Mouse (Mus musculus): ENCODE measurements around the gene Nsrp1. TPM values are rescaled to one million over a fixed set of nuclear protein-coding genes. Genes with fewer than 3 reads are reported as not detected.
A peak's percentile ranks its signal among the peaks of the same experiment; 100 is the strongest.
"Not testable (repeated sequence)": the region's sequence is repeated elsewhere in the genome, so short reads cannot be mapped to it uniquely, and the experiment has no call there.

Nsrp1 gene
- polyA plus RNA-seq (2014; fragmentation: Nextera tagmentation; extraction: Ambion mirVana) = 58.2 and 65.8 TPM in 2 replicates

DNA sequence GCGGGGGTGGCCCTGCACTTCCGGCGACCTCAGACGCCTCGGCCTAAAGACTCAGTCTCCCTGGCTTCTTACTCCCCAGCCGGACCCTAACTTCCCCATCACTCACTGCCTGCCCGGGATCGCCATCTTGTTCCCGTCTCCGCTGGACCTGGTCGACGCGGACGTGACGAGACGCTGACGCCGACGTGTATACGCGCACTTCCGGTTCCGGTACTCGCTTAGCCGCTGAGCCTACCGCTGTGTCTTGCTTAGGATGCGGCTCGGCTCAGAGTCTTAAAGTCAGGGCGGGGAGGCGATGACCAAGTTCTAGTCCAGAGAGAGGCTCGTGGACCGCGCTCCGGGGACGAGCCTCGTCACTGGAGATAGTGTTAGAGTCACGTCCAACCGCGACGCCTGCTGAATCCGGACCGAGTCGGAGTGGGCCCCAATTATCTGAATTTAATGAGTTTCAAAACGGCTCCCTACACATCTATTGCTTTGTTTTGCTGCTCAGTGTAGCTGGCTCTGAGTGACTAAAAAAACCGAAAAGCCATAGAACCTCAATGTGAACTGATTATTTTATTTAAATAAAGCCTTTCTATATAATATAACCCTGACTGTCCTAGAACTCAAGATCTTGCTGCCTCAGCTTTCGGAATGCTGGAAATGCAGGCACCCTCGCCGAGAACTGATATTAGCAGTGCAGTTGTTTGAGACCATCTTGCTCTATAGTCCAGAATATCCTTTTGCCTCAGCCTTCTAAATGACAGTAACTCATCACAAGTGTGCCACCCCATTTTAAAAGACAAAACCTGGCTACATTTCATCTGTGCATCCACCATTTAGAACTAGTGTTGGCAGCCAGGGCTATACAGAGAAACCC lies at the start of gene Nsrp1:
Nsrp1 (minus strand) TSS at position 163 of the 862 bp plus-strand sequence.
- no peak for TF ChIP-seq CTCF (IDR thresholded peaks at IDR 0.05; ENCODE audit: low read depth)
- peak; percentile 99 for ATAC-seq (ENCODE audit: insufficient read depth)
- no peaks in the 10 kb centered on the region for H3K4me1 ChIP-seq (ENCODE audit: insufficient read depth)
- H3K27ac ChIP-seq (ENCODE audit: low read depth) = peak within 1 kb of the TSS; percentile 89
- DNase-seq = peak; percentile 98
- H3K4me3 ChIP-seq (ENCODE audit: low read depth, low read length) = peak within 1 kb of the TSS; percentile 73
- no peaks in the 10 kb centered on the region for H3K27me3 ChIP-seq (ENCODE audit: insufficient read depth, low read length)
- no peaks in the 10 kb centered on the region for H3K9me3 ChIP-seq (ENCODE audit: low read depth, low read length)
- peak within 1 kb of the TSS; percentile 80 for H3K9ac ChIP-seq
- 3% methylated on average over 48 of the region's 48 CpGs for WGBS
- H3K36me3 ChIP-seq (ENCODE audit: insufficient read depth) = peaks cover 27% of the 10 kb centered on the region
- peak within 1 kb of the TSS; percentile 87 for H3K4me2 ChIP-seq

GRCm38 (mm10) chr11:77111141-77111540 lies 32.9 kb upstream of the Nsrp1 start:
- 74% methylated on average over 6 of the region's 6 CpGs for WGBS
- no peak overlapping the region for H3K4me2 ChIP-seq

DNA sequence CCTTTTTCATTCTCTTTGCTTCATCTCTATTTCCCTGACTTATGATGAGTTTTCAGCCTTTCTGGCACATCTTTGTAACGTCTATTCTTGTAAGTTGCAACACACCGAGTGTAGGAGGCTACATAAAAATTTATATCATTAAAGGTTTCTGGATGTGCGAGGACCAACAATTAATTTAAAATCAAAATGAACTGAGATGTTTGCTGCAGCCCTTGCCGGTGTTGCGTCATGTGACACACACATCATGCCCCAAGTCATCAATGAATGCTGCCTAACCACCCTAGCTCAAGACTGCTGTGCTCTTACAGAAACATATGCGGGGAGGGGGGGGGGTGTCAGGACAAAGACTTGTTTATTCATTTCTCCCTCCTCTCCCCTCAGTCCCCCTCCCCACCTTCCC lies 30.2 kb upstream of the Nsrp1 start:
- DNase-seq (no peak), ATAC-seq (ENCODE audit: insufficient read depth) (no peak)
- Histone ChIP-seq H3K9me3 (ENCODE audit: low read depth, low read length) (no peaks in the 10 kb centered on the region), H3K27ac (ENCODE audit: low read depth) (no peak overlapping the region), H3K4me3 (ENCODE audit: low read depth, low read length) (no peak overlapping the region), H3K9ac (no peak overlapping the region), H3K27me3 (ENCODE audit: insufficient read depth, low read length) (no peaks in the 10 kb centered on the region), H3K4me2 (no peak overlapping the region), H3K36me3 (ENCODE audit: insufficient read depth) (no peaks in the 10 kb centered on the region), H3K4me1 (ENCODE audit: insufficient read depth) (no peaks in the 10 kb centered on the region)
- WGBS = 83% methylated on average over 6 of the region's 6 CpGs
- no peak for TF ChIP-seq CTCF (IDR thresholded peaks at IDR 0.05; ENCODE audit: low read depth)

More at GRCm38 (mm10) chr11:77111141-77111540, 32.9 kb upstream of the Nsrp1 start:
- no peaks in the 10 kb centered on the region for H3K9me3 ChIP-seq (ENCODE audit: low read depth, low read length)
- ATAC-seq (ENCODE audit: insufficient read depth) (no peak), DNase-seq (no peak)
- H3K27me3 ChIP-seq (ENCODE audit: insufficient read depth, low read length) = no peaks in the 10 kb centered on the region
- no peak overlapping the region for H3K9ac ChIP-seq
- no peak for TF ChIP-seq CTCF (IDR thresholded peaks at IDR 0.05; ENCODE audit: low read depth)
- no peak overlapping the region for H3K4me3 ChIP-seq (ENCODE audit: low read depth, low read length)
- H3K36me3 ChIP-seq (ENCODE audit: insufficient read depth) = no peaks in the 10 kb centered on the region
- no peak overlapping the region for H3K27ac ChIP-seq (ENCODE audit: low read depth)
- no peaks in the 10 kb centered on the region for H3K4me1 ChIP-seq (ENCODE audit: insufficient read depth)

GRCm38 (mm10) chr11:77107872-77108271 lies 29.6 kb upstream of the Nsrp1 start:
- not testable (repeated sequence) for DNase-seq; H3K4me2 ChIP-seq; ATAC-seq (ENCODE audit: insufficient read depth); H3K27me3 ChIP-seq (ENCODE audit: insufficient read depth, low read length); H3K27ac ChIP-seq (ENCODE audit: low read depth); H3K4me1 ChIP-seq (ENCODE audit: insufficient read depth); H3K9ac ChIP-seq; H3K9me3 ChIP-seq (ENCODE audit: low read depth, low read length); H3K36me3 ChIP-seq (ENCODE audit: insufficient read depth); H3K4me3 ChIP-seq (ENCODE audit: low read depth, low read length)
- 0 out of 2 replicates have a peak, but pooled peaks have one; percentile 11 for TF ChIP-seq CTCF (IDR thresholded peaks at IDR 0.05; ENCODE audit: low read depth)
- 69% methylated on average over 12 of the region's 12 CpGs for WGBS

DNA sequence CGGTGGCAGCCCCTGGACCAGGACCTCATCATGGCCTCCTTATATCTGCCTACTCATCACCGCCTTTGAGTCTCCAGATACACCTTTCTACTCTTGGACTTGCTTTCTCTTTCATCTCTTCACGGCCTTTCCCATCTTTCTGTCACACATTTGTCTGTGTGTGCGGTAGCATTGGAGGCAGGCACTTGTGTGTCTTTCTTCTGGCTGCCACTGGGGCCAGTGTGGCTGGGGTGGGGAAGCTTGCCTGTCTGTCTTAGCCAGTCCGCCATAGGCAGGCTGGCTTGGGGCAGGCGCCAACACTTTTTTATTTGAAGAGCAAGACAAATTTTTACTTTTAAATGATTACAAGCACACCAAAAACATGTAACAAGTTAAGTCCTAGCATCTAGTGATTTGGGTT lies 28.7 kb upstream of the Nsrp1 start:
- Histone ChIP-seq H3K9me3 (ENCODE audit: low read depth, low read length) (no peaks in the 10 kb centered on the region), H3K36me3 (ENCODE audit: insufficient read depth) (no peaks in the 10 kb centered on the region), H3K27me3 (ENCODE audit: insufficient read depth, low read length) (no peaks in the 10 kb centered on the region), H3K4me1 (ENCODE audit: insufficient read depth) (no peaks in the 10 kb centered on the region), H3K4me2 (no peak overlapping the region), H3K9ac (no peak overlapping the region), H3K4me3 (ENCODE audit: low read depth, low read length) (no peak overlapping the region), H3K27ac (ENCODE audit: low read depth) (no peak overlapping the region)
- DNase-seq = no peak
- TF ChIP-seq CTCF (IDR thresholded peaks at IDR 0.05; ENCODE audit: low read depth) = no peak
- no peak for ATAC-seq (ENCODE audit: insufficient read depth)
- 79% methylated on average over 6 of the region's 6 CpGs for WGBS

- H3K27ac ChIP-seq (ENCODE audit: low read depth) = no peak overlapping the region
- DNase-seq (peak; percentile 94), ATAC-seq (ENCODE audit: insufficient read depth) (no peak; the same call in 1 of the 2 replicates)
- H3K36me3 ChIP-seq (ENCODE audit: insufficient read depth) = no peaks in the 10 kb centered on the region
- peaks cover 7% of the 10 kb centered on the region; the same call in 1 of the 2 replicates for H3K4me1 ChIP-seq (ENCODE audit: insufficient read depth)
- H3K9ac ChIP-seq = no peak overlapping the region
- TF ChIP-seq CTCF (IDR thresholded peaks at IDR 0.05; ENCODE audit: low read depth) = peak; percentile 96
- WGBS = 14% methylated on average over 10 of the region's 10 CpGs
- H3K4me3 ChIP-seq (ENCODE audit: low read depth, low read length) = no peak overlapping the region
- no peaks in the 10 kb centered on the region for H3K27me3 ChIP-seq (ENCODE audit: insufficient read depth, low read length)
- no peaks in the 10 kb centered on the region for H3K9me3 ChIP-seq (ENCODE audit: low read depth, low read length)
- no peak overlapping the region for H3K4me2 ChIP-seq
Observed at GRCm38 (mm10) chr11:77100137-77100937, 22.1 kb upstream of the Nsrp1 start.

Data from lung, embryonic 14.5 days (tissue).